Mouse (Mus musculus) spleen, postnatal 14 days (tissue): ENCODE data around the gene Ppl.

ENCODE experiments used
- DNase-seq, 2 experiments: peaks; one replicate each; pipeline ENCODE4 v3.0.0; 2021 to 2022; ENCODE audit warnings: low spot score in 2 of 2

Ppl gene

GRCm38 (mm10) chr16:5036649-5037234, 95.5 kb downstream of the Ppl start:
- no peak for DNase-seq
